Mouse (Mus musculus): ENCODE measurements around the gene Rab24.

Rab24 gene

DNA sequence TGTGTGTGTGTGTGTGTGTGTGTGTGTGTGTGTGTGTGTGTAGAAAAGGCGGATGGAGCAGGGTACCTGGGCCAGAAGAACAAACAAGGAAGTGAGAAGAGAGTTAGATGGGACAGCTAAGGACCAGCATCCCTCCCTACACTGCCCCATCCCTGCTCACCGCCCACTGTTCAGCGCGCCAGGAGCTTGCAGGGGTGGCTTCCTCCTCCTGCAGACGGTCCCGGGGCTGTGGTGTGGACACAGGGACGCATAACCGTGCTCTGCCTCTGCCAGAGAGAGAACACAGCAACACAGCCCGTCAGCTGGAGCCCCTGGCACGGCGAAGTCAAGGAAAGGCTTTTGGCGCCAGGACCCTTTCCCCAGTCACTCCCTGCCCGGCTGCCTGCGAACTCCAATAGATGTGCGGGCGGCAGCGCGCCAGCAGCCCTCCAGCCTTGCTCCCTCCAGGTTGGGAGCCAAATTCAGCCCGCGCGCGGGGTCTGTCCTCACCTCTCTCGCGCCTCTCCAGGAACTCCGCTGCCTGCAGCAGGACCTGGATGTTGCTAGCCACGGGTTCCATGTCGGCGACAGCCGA, 7.5 kb upstream of the Rab24 start:
- ATAC-seq (ENCODE audit: low TSS enrichment) = no peak

DNA sequence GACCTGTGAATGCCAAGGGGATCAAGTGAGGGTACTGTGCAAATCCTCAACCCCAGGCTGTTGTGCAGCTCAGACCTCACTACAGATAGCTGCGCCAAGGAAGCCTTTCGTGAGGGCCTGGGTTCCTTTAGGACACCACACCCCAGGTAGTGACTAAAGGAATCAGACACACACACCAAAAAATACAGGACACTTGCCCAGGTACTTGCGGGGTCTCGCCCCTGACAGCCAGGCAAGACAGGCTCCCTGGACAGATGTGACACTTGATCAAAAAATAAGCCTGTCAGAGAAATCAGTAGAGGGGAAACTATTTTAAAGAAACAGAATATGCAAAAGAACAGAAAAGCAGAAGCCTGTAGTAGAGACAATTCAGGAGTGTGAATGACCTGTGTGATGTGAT, 6.9 kb upstream of the Rab24 start:
- ATAC-seq (ENCODE audit: low TSS enrichment) = no peak

DNA sequence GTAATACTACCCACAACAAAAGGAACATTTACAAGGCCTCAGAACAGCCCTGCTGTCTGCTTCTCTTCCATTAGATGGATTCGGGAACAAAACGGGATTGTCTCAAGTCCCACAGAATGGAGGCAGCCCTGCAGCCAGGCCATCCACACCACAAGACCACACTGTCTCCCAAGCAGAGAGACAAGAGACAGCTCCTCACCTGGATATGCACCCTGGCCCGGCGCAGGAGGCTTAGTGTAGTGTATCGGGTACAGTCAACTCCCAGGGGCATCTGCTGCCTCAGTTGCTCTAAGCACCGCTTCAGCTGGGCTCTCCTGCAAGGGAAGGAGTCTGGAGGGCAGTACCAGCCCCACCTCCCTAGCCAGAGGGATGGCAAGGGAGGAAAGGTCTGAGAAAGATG, 6.4 kb upstream of the Rab24 start:
- ATAC-seq (ENCODE audit: low TSS enrichment) = no peak

DNA sequence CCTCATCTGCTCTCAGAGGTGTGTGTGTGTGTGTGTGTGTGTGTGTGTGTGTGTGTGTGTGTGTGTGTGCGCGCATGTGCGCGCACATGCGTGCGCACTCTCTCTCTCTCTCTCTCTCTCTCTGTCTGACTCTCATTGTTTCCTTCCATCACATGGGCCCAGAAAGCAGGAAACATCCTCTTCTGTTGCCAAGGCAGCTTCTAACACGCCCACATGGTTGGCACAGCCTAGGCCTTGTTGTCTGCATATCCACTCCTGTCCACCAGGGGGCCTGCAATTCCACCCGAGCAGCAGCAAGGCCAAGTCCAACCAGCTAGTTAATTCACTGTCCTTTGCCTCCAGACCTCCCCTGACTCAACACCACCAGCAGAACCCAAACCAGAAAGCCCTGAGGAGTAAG, 5.9 kb upstream of the Rab24 start:
- peak; percentile 65 for ATAC-seq (ENCODE audit: low TSS enrichment)

DNA sequence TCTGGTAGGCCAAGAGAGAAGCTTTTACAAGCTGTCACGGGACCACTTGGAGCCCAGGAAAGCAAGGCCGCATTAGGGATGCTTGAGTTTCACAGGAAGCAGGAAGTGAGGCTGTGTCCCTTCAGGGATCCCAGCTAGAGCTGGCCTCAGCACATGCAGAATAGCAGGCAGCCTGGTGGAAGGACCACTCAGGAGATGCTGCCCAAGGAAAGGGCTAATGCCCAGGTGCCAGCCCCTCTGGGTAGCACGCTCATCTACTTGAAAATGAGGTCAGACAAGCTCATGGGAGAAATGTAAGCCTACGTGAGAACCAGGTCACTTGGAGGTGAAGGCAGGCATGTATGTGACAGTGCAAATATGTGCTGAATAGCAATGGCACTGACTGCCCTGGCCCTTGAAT, 5.4 kb upstream of the Rab24 start:
- ATAC-seq (ENCODE audit: low TSS enrichment) = no peak

DNA sequence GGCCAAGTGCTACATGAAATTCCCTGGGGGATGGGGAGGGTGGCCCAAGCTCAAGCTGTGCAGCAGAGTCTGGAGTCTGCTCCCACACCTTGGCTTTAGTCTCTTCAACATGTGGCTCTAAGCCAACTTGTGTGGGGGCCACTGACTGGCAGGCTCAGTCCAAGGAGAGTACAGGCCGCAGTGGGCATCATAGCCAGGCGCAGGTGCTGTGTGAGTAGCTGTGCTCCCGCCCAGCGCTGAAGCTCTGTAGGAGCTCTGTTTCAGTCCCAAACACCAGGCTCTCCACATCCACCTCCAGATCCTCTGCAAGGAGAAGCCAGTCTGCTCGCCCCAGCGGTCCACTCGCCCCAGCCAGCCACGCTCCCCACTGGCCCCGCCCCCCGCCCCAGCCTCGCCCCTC, 3.9 kb upstream of the Rab24 start:
- ATAC-seq (ENCODE audit: low TSS enrichment) = peak; percentile 31

DNA sequence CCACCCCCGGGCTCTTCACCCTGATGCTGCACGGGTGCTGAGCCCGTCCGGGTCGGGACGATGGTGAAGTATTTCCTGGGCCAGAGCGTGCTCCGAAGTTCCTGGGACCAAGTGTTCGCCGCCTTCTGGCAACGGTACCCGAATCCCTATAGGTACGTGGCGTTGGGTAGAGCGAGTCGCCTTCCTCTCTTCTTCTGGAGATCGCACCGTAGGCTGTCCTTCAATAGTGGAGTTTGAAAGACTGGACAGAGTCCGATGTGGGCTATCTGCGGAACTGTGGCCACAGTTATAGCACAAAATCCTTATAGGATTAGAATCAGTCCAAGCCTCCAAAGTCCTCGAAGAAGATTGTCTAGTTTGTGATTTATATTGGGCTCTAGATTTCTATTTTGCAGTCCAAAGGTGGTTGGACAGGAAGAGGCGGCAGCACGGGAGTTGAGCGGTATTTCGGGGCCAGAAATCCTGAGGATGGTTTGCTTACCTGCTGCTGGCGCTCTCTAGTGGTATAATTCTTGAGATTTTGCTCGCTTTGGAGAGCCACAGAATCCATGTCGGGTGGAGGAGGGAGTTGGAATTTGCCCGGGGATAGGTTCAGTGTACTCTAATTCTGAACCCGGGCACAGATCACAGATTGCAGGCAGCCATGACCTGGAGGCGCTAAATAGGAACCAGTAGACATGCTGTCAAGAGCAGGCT, 532 bp upstream of the Rab24 start:
- peak; percentile 38; the same call in 1 of the 2 replicates for ATAC-seq (ENCODE audit: low TSS enrichment)

DNA sequence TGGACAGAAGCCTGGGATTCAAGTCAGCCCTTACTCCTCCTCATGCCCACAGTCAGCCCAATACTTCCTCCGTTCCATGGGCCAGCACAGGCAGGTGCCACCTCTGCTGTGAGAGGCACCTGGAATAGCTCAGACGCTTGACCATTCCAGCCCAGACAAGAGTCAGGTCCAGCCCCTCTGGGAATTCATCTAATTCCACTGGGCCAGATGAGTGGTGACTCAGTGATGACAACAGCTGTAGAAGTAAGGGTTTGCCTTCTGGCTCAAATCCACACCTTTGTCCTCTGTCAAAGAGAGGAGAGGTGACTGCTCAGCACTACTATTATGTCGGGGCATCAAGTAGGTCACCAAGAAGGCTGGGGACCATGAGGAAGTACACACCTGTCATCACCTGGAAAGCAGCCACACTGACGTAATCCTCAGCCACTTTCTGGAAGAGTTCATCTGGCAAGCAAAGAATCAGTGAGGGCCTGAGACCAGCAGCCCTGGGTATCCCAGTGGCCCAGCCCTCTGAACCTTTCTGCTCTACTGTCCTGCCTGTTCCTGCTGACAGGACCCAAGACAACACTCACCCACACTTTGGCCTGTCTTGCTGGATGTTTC, 1.7 kb downstream of the Rab24 start, which contains the start of gene Prelid1:
TSS of gene Prelid1 (plus strand) at position 570 of the 603 bp plus-strand sequence.
- ATAC-seq (ENCODE audit: low TSS enrichment) = no peak

DNA sequence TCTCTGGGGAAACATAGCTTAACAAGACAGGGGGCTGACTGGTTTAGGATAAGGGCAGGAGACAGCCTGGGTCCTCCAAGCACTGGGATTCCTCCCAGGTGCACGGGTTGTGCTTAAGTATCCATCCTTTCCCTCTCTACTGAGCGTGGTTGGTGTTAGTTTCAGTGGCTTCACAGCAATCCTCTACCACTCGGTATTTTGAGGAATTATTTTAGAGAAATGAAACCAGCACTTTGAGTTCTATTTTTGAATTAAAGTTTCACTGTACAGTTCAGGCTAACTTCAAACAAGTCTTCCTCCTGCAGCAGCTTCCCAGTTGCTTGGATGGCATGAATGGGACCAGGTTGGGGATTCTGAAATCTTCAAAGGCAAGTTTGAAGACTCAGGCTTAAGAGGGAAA, 3.4 kb downstream of the Rab24 start:
- no peak for ATAC-seq (ENCODE audit: low TSS enrichment)

DNA sequence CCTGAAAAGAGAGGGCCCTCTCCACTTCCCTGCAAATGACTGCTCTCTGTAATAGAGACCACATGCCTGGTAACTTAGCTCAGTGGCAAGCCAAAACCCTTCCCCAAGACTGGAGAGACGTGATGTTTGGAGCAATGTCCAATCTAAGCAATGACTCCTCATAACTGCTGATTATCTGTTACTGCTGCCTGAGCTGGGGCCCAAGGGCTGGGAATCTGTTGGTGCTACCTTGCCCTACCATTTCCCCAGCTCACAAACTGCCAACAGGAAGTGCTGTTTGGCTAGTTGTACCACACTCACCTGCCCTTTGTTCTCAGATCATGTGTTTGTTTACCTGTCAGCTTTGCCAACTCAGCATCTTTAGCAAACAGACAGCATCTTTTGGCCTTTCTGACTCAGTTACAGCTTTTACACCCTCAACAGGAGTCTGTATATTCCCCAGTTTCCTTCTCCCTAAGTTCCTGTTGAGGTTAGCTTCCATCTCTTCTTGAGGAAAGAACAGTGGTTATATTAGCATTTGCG, 6.8 kb downstream of the Rab24 start:
- ATAC-seq (ENCODE audit: low TSS enrichment) = no peak

DNA sequence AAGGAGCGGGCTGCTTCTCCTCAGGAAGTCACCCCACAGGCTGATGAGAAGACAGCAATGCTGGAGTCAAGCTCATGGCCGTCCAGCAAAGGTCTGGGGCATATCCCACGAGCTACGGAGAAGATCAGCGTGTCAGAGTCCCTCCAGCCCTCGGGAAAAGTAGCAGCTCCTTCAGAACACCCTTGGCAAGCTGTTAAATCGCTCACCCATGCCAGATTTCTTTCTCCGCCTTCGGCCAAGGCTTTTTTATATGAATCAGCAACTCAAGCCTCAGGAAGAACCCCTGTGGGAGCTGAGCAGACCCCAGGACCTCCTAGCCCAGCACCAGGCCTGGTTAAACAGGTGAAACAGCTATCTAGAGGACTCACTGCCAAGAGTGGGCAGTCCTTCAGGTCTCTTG, 8.7 kb downstream of the Rab24 start:
- no peak for ATAC-seq (ENCODE audit: low TSS enrichment)

DNA sequence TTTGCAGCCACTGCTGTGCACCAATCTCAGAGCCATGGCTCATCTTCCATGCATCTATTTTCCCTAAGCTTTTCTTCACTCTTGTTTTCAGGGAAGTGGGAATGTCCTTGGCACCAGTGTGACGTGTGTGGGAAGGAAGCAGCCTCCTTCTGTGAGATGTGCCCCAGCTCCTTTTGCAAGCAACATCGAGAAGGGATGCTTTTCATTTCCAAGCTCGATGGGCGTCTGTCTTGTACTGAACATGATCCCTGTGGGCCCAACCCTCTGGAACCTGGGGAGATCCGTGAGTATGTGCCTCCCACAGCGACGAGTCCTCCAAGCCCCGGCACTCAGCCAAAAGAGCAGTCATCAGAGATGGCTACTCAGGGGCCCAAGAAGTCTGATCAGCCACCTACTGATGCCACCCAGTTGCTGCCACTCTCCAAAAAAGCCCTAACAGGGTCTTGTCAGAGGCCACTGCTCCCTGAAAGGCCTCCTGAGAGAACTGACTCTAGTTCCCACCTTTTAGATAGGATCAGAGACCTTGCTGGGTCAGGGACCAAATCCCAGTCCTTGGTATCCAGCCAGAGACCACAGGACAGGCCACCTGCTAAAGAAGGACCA, 9.6 kb downstream of the Rab24 start:
- peak; percentile 86 for ATAC-seq (ENCODE audit: low TSS enrichment)

DNA sequence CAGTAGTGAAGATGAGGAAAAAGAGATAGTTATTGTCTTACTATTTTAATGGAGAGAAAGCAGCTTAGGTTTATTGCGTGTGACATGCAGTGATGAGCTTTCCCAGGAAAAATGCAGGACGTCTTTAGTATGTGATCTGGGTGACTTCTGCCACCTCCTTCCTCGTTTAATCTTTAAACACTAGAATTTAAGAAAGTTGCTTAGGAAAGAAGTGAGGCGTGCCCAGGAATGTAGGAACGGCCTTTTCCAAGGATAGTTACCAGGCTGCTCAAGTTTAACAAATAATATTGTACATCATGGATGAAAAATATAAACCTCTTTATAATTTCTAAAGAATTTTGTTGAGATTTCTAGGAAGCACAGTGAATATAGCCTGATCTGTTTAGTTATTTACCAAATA, 20.8 kb downstream of the Rab24 start:
- ATAC-seq (ENCODE audit: low TSS enrichment) = no peak

DNA sequence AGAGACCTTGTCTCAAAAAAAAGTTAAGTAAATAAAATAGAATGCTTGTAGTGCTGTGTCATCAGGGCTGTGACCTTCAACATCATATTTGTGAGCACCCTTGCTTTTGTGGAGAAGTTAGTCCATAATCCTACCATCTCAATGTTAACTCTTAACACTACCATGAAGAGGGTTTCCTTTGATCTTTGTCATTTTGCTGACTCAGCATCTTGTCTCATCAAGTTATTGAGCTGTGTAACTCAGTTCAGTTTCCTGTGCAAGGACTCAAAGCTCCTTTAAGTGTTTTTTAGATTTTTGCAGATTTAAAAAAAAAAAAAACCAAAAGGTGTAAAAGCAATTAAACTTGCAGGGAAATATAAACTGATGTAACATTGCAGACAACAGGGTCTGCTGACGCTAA, 25.0 kb downstream of the Rab24 start:
- no peak for ATAC-seq (ENCODE audit: low TSS enrichment)

DNA sequence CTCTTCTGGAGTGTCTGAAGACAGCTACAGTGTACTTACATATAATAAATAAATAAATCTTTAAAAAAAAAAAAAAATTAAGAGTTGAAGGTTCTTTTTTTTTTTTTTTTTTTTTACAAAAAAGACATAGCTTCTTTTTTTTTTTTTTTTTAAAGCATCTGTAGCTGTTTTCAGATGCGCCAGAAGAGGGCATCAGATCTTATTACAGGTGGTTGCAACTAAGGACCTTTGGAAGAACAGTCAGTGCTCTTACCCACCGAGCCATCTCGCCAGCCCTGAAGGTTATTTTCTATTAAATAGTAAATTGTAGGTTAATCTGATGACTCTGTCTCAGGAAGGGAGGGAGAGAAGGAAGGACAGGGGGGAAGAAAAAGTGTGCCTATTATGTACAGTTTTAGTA, 32.9 kb downstream of the Rab24 start:
- ATAC-seq (ENCODE audit: low TSS enrichment) = no peak

DNA sequence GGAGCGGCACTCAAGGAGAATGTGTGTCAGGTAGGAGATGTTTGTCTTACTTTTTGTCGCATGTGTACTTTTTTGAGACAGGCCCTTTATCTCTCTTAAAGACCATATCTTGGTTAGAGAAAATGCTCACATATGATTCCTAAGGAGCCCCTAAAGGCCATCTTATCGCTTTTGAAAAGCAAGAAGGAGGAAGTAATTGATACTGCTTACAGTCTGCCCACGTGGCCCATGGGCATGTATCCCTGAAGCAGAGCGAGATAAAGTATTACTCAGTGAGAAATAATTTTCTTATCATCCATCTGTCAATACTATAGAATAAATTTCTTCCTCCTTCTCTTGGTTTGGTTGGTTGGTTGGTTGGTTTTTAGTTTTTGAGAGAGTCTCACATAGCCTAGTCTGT, 44.1 kb downstream of the Rab24 start:
- ATAC-seq (ENCODE audit: low TSS enrichment) = no peak

DNA sequence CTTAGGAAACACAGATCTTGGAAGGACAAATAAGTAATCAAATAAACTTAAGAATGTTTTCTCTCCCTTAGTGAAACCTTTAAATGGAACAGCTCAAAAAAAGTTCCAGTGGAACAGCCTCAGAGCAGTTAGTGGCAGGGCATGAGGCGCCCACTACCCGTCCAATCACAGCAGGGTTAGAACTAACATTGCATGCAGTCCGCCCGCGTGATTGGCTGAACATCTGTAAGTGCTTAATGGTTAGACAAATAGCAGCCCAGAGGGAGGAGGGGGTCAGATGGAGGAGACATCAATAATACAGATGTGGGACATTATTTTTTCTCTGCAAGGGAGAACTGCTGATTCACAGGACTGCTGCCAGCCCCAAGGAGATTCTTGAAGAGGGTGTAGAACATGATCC, 44.5 kb downstream of the Rab24 start:
- ATAC-seq (ENCODE audit: low TSS enrichment) = no peak

All from frontal cortex, adult (tissue).